Mouse (Mus musculus) ES-E14 (cell line): Measurements from ENCODE around the gene Tex44.

ENCODE experiments used
- CHD2 ChIP-seq: IDR thresholded peaks from 2 replicates; pipeline ENCODE4 v1.6.1; 2014; ENCODE audit warnings: mild to moderate bottlenecking, low read depth, low read length, inconsistent platforms
- HCFC1 ChIP-seq: IDR thresholded peaks from 2 replicates; pipeline ENCODE4 v1.6.1; 2012; ENCODE audit warnings: low read length, inconsistent platforms, borderline replicate concordance; ENCODE audit not compliant: insufficient read depth
- MAFK ChIP-seq: IDR thresholded peaks from 2 replicates; pipeline ENCODE4 v1.6.1; 2014; ENCODE audit warnings: mild to moderate bottlenecking, low read depth, low read length, inconsistent platforms; ENCODE audit not compliant: insufficient read depth
- ZC3H11A ChIP-seq: IDR thresholded peaks from 2 replicates; pipeline ENCODE4 v1.6.1; 2012; ENCODE audit warnings: low read depth, mild to moderate bottlenecking, inconsistent platforms, low read length, borderline replicate concordance
- ZNF384 ChIP-seq: IDR thresholded peaks from 2 replicates; pipeline ENCODE4 v1.6.1; 2012; ENCODE audit warnings: low read depth, low read length, inconsistent platforms

DNA sequence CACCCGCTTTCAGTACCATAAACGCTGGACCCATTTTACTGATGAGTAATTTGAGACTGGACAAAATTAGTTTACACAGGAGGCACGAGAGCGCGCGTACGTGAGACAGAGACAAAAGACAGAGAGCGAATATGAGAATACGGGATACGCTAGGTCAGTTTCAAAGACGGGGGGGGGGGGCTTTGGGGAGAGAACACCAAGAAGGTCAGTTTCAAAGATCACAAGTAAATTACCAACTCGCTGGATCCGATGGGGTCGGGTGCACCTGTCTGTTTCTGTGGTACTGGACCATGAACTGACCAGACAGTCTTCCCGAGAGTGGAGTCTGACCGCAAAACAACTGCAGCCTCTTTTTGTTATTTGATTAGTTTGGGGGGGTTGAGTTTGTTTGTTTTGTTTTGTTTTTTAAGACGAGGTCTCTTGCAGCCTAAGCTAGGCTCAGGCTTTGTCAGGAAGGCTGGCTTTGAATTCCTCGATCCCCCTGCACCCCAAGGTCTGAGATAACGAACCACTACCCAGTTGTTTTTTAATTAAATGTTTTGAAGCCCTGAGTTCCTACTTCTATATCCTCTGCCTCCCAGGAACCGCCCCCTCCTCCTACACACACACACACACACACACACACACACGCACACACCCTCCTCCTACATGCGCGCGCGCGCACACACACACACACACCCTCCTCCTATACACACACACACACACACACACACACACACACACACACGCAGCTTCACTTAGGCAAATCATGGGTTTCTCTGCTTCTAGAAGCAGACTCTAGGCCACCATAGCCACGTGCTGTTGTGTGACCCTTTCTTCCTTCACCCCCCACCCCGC, 15.0 kb downstream of the Tex44 start:
- TF ChIP-seq ZC3H11A = no peak
- no peak for TF ChIP-seq ZNF384
- no peak for TF ChIP-seq HCFC1
- TF ChIP-seq MAFK = no peak
- no peak for TF ChIP-seq CHD2
